Mouse (Mus musculus) bone marrow, adult 2 months (tissue): ENCODE data around the gene Rapgef5. TPM values are rescaled to one million over a fixed set of nuclear protein-coding genes. Genes with fewer than 3 reads are reported as not detected.
"Not testable (repeated sequence)": the region's sequence is repeated elsewhere in the genome, so short reads cannot be mapped to it uniquely, and the experiment has no call there.

ENCODE experiments used
- H3K27ac ChIP-seq: fragments of 200-500 bp; 2 replicates; pipeline ENCODE4 v1.5.1; 2012; ENCODE audit warnings: low read depth, mild to moderate bottlenecking, control low read depth, inconsistent platforms, low read length; ENCODE audit not compliant: control insufficient read depth, poor library complexity, insufficient read depth
- H3K4me1 ChIP-seq: fragments of 200-500 bp; 2 replicates; pipeline ENCODE4 v1.6.1; 2011; ENCODE audit warnings: low read length; ENCODE audit not compliant: control insufficient read depth, insufficient read depth
- H3K4me3 ChIP-seq: fragments of 200-500 bp; replicated peaks from 2 replicates; pipeline ENCODE3; 2011; ENCODE audit warnings: mild to moderate bottlenecking, low read depth, low read length, control low read depth; ENCODE audit not compliant: control insufficient read depth
- CTCF ChIP-seq: fragments of 200-500 bp; IDR thresholded peaks from 2 replicates; pipeline ENCODE4 v1.5.1; 2011; ENCODE audit warnings: low read length, control low read depth; ENCODE audit not compliant: control insufficient read depth, insufficient read depth
- POLR2A ChIP-seq: fragments of 200-500 bp; IDR thresholded peaks from 2 replicates; pipeline ENCODE4 v1.6.1; 2011; ENCODE audit warnings: low read depth, mild to moderate bottlenecking, control low read depth, low read length, borderline replicate concordance; ENCODE audit not compliant: control insufficient read depth
- WGBS: fragments of 180-500 bp; shearing (Covaris S2); methylation state at CpG from one replicate; pipeline ENCODE4 v1.1.7; 2018; 5-methylcytosine and 5-hydroxymethylcytosine counted together
- polyA plus RNA-seq: library from polyadenylated mRNA; stranded (reverse); fragments of >200 nt; gene quantifications from 2 replicates; pipeline ENCODE4 v1.2.4, GENCODE M21; 2011; ENCODE audit warnings: low replicate concordance; ENCODE audit not compliant: missing spikeins, insufficient read depth, insufficient read length

Rapgef5 gene
- polyA plus RNA-seq, 1 experiment: 3.2 TPM

GRCm38 (mm10) chr12:117795303-117795702 is 279.0 kb downstream of the Rapgef5 start:
- no peak for TF ChIP-seq POLR2A
- TF ChIP-seq CTCF: no peak
- no peaks in the 10 kb centered on the region; the same call in 1 of the 2 replicates for H3K4me1 ChIP-seq
- no peak overlapping the region for H3K27ac ChIP-seq
- no peak overlapping the region for H3K4me3 ChIP-seq
- WGBS: 87% methylated on average over 4 of the region's 4 CpGs

GRCm38 (mm10) chr12:117803989-117804388 is 287.7 kb downstream of the Rapgef5 start, which contains the start of gene Cdca7l:
Gene Cdca7l, plus strand, starts transcription at chr12:117804289.
- 100% methylated on average over 2 of the region's 6 CpGs for WGBS
- not testable (repeated sequence) for H3K4me3 ChIP-seq, H3K4me1 ChIP-seq, H3K27ac ChIP-seq

DNA sequence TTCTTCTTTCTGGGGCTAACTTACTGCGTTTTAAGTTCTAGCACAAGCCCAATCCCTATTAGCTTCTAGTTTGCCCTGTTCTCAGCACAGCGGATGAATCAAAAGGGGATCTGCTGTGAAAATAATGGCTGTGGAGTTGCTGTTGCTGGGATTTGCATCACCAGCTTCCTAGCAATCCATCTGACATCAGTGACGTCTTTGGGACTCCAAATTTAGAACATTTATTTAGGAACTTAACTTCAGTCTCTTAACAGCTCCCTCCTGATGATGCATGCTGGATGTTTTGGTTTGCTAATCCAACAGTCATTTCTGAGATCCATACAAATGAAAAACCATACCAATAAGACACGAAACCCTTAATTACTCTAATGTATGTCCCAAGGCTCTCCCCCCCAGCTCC is 289.3 kb downstream of the Rapgef5 start:
- 79% methylated on average over 4 of the region's 4 CpGs for WGBS

DNA sequence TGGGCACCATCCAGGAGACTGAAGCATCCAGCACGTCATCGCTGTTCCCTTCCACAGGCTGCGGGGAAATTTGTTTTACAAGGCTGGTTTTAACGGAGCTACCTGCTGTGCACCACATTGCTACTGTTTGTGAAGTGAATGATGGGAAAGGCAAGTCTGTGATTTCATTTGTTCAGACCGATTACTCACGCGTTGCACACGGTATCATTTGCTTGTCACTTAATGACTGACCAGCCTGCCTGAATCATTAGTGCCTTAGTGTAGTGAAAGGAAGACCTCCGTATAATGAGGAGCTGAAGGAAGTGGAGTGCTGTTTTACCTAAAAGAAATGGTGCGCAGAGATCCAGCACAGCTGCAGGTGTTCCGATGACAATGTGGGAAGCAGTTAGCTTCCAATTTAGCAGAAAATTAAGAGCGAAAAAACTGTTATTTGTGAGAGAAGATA is 289.8 kb downstream of the Rapgef5 start:
- no peak overlapping the region for H3K27ac ChIP-seq

More for the DNA sequence above, 289.3 kb downstream of the Rapgef5 start:
- Histone ChIP-seq H3K27ac (no peak overlapping the region), H3K4me3 (no peak overlapping the region), H3K4me1 (no peaks in the 10 kb centered on the region)
- TF ChIP-seq POLR2A: no peak
- TF ChIP-seq CTCF: no peak

DNA sequence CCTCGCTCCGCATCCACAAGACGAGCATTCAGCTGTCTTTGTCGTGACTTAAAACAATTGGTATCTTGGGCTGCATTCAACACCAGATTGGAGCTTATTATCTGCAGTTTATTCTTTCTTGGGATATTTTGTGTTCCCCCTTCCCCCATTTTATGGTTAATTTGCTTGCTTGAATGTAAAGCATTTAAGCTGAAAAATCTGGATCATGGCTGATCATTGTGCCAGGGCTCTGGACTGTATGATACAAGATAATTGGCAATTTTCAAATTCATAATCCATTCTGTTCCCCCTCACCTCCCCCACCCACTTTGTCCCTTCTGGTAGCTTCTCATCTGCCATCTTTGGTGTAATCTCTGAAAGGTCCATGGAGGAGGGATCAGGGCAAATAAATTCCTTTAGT is 290.2 kb downstream of the Rapgef5 start:
- 88% methylated on average over 4 of the region's 4 CpGs for WGBS
- no peak overlapping the region for H3K27ac ChIP-seq
- H3K4me1 ChIP-seq: no peaks in the 10 kb centered on the region
- TF ChIP-seq POLR2A: no peak
- no peak for TF ChIP-seq CTCF
- H3K4me3 ChIP-seq: no peak overlapping the region

More for the DNA sequence above, 289.8 kb downstream of the Rapgef5 start:
- TF ChIP-seq POLR2A (no peak), CTCF (no peak)
- WGBS: 83% methylated on average over 12 of the region's 12 CpGs
- H3K4me1 ChIP-seq: no peaks in the 10 kb centered on the region
- no peak overlapping the region for H3K4me3 ChIP-seq

DNA sequence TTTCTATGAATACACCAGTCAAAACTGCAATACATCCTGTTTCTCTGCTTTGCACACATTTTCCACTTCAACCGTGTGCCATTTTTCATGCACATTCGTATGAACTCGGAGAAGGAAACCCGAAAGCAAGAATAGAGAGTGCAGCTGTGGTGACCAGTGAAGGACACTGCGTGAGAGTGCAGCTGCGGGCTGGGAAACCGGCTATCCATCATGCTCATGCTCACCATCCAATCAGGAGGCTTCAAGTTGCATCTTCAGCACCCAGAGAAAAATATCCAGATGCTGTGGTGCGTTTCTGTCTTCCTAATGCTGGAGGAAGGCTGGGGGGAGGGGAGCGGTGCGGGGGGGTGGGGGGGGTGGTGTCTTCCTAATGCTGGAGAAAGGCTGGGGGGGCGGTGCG is 291.4 kb downstream of the Rapgef5 start:
- H3K4me3 ChIP-seq: no peak overlapping the region
- WGBS: 37% methylated on average over 10 of the region's 12 CpGs
- H3K27ac ChIP-seq: no peak overlapping the region
- TF ChIP-seq CTCF: no peak
- no peak for TF ChIP-seq POLR2A
- H3K4me1 ChIP-seq: no peaks in the 10 kb centered on the region

DNA sequence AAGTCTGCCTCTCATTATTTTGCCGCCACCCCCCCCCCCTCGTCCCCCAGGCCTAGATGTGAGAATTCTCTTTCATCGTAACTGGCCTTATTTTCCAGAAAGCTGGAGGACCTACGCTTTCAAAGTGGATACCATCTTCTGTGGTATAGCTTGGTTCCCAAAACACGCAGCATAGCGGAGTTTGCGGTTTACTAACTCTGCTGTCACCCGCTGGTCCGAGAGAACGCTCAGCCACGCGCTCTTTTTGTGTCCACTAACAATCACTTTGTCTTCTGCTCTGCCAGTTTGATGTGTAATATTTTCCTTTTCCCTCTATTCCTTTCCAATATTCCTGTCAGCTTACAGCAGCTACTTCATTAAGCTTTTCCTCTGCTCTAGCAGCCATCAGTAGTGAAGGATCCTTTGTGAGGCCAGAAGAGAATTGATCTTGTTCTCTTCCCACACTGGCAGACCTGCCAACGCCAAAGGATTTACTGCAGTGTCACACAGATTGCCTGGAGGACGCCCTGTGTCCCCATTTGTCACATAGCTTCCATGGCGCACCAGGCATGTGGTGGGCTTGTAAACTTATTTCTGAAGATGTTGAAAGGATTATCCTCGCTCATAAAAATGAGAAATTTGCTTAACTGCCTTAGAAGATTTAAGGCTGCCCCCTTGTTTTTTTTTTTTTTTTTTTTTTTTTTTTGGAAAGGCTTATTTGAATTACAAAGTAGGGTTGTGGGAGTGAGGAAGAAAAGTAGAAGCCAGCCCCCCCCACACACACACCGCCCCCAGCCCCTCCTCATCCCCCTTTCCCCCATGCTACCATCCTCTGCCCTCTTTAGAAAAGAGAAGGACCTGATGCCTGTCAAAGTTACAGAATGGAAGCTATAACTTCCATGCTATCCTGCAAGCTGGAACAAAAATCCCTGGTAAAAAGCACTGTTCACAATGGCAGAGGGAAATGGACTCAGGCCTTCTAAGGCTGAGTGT is 292.4 kb downstream of the Rapgef5 start:
- no peak for TF ChIP-seq CTCF
- TF ChIP-seq POLR2A: no peak
- Histone ChIP-seq H3K4me1 (no peaks in the 10 kb centered on the region), H3K27ac (no peak overlapping the region), H3K4me3 (no peak overlapping the region)
- WGBS: 72% methylated on average over 17 of the region's 17 CpGs
